Mouse (Mus musculus): ENCODE data around the gene Rer1. TPM values are rescaled to one million over a fixed set of nuclear protein-coding genes. Genes with fewer than 3 reads are reported as not detected.
A peak's percentile ranks its signal among the peaks of the same experiment; 100 is the strongest.

The Rer1 gene
- polyA plus RNA-seq, 1 experiment from 2014 or later: 166 TPM

DNA sequence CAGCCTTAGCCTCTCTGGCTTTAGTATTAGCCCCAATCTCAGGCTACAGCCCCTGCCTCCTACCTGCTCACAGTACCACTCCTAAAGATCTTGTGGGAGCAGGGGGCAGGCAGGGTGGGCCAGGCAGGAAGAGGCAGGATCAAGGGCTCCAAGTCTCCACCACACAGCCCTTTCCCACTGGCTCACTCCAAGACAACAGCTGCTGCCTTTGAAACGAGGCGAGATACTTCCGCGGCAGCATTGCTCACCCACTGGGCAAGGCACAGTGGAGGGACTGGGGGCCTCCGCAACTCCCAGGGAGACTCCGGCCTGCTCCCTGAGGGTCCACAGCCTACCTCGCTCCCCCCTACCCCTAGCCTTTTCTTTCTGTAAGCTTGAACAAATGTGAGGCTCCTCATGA lies 52.0 kb downstream of the Rer1 start:
- no peaks in the 10 kb centered on the region for H3K9me3 ChIP-seq (ENCODE audit: control insufficient read depth, low read length)
- H3K36me3 ChIP-seq (ENCODE audit: control insufficient read depth, insufficient read depth, low read length): no peaks in the 10 kb centered on the region
- H3K9ac ChIP-seq (ENCODE audit: low read depth, low read length): no peak overlapping the region
- no peak overlapping the region for H3K4me3 ChIP-seq (ENCODE audit: low read depth, low read length)
- WGBS: 23% methylated on average over 7 of the region's 7 CpGs
- no peak for DNase-seq (ENCODE audit: low spot score)
- H3K27ac ChIP-seq (ENCODE audit: low read depth, low read length): no peak overlapping the region
- H3K4me1 ChIP-seq (replicated peaks; ENCODE audit: control insufficient read depth, insufficient read depth, low read length): peaks cover 17% of the 10 kb centered on the region
- H3K4me2 ChIP-seq (replicated peaks; ENCODE audit: low read depth, low read length): no peak overlapping the region
- no peak for ATAC-seq (ENCODE audit: low FRiP score)
- 0 out of 2 replicates have a peak, but pooled peaks cover 2% of the 10 kb centered on the region for H3K27me3 ChIP-seq (ENCODE audit: control insufficient read depth, insufficient read depth, low read length)

DNA sequence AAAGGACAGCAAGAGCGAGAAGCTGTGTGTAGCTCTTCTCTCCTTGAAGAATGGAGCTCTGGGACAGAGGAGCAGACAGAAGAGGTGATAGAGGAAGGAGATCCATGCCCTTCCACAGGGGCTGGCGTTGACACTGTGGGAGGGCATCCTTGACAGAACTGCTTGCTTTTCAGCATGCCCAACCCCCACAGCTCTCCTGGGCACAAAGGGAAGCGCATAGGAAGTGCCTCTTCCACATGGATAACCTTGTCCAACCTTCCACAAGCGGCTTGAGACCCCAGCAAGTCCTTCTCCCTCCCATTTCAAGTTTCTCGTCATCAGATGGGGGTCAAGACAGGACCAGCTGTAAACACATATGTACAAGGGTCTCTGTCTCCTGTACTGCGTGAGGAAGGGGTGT lies 53.1 kb downstream of the Rer1 start:
- Histone ChIP-seq H3K27ac (ENCODE audit: low read depth, low read length) (no peak overlapping the region), H3K4me2 (replicated peaks; ENCODE audit: low read depth, low read length) (no peak overlapping the region), H3K4me1 (replicated peaks; ENCODE audit: control insufficient read depth, insufficient read depth, low read length) (peaks cover 17% of the 10 kb centered on the region), H3K27me3 (ENCODE audit: control insufficient read depth, insufficient read depth, low read length) (0 out of 2 replicates have a peak, but pooled peaks cover 2% of the 10 kb centered on the region), H3K9ac (ENCODE audit: low read depth, low read length) (no peak overlapping the region), H3K4me3 (ENCODE audit: low read depth, low read length) (no peak overlapping the region), H3K9me3 (ENCODE audit: control insufficient read depth, low read length) (no peaks in the 10 kb centered on the region), H3K36me3 (ENCODE audit: control insufficient read depth, insufficient read depth, low read length) (no peaks in the 10 kb centered on the region)
- DNase-seq (ENCODE audit: low spot score) (no peak), ATAC-seq (ENCODE audit: low FRiP score) (no peak)
- 23% methylated on average over 6 of the region's 6 CpGs for WGBS

DNA sequence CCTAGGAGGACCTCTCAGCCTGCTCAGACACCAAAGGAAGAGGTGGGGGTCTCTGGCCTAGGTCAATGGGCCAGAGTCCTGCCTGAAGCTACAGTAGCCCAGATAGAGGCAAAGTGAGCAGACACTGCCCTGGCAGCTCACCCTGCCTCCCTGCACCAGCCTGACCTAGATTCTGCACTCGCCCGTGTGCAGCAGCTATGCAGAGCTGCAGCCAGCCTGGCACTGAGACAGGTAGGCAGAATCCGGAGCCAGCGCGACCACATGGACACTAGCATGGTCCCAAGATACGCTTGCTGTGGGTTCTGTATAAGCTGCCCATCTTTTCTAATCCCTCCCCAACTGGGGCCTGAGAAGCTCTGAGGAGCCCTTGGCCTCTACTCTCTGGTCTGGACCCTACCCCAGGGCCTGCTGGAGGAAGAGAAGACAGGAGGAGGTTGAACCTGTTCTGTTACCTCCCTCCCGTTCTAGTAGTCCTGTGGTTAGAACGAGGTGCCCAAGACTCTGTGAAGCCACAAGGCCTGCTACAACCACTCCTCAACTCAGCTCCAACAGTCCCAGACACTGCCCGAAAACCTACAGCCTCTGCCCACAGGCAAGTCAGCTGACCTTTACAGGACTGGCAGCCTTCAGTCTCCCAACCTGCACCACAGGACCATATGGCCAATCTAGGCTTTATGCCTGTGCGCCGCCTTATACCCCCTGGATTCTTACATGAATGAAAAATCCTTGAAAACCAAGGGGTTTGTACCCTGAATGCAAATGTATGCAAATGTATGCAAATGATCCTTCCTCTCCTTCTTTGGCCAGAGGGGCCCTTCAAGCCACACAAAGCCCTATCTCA lies 61.8 kb downstream of the Rer1 start:
- H3K9me3 ChIP-seq (ENCODE audit: control insufficient read depth, low read length): no peaks in the 10 kb centered on the region
- no peak overlapping the region for H3K4me2 ChIP-seq (replicated peaks; ENCODE audit: low read depth, low read length)
- no peak overlapping the region for H3K9ac ChIP-seq (ENCODE audit: low read depth, low read length)
- H3K27ac ChIP-seq (ENCODE audit: low read depth, low read length): no peak overlapping the region
- no peaks in the 10 kb centered on the region for H3K36me3 ChIP-seq (ENCODE audit: control insufficient read depth, insufficient read depth, low read length)
- peaks cover 5% of the 10 kb centered on the region for H3K4me1 ChIP-seq (replicated peaks; ENCODE audit: control insufficient read depth, insufficient read depth, low read length)
- no peak overlapping the region for H3K4me3 ChIP-seq (ENCODE audit: low read depth, low read length)
- ATAC-seq (ENCODE audit: low FRiP score) (peak; percentile 30; the same call in 1 of the 2 replicates), DNase-seq (ENCODE audit: low spot score) (no peak)
- no peaks in the 10 kb centered on the region for H3K27me3 ChIP-seq (ENCODE audit: control insufficient read depth, insufficient read depth, low read length)
- 85% methylated on average over 11 of the region's 11 CpGs for WGBS

Other genes starting within 250 kb of the Rer1 start
- gene Ttc34, start 248.9 kb downstream of the Rer1 start, polyA plus RNA-seq (2014; fragmentation: Nextera tagmentation; extraction: Ambion mirVana): 0.09 and 0.32 TPM in 2 replicates
- gene Mmel1, start 216.8 kb downstream of the Rer1 start, polyA plus RNA-seq (2014; fragmentation: Nextera tagmentation; extraction: Ambion mirVana): 0.48 and 0.56 TPM in 2 replicates
- gene Fam213b, start 187.2 kb downstream of the Rer1 start, polyA plus RNA-seq (2014; fragmentation: Nextera tagmentation; extraction: Ambion mirVana): 39.8 and 41.4 TPM in 2 replicates
- 1.0 and 1.1 TPM in 2 replicates for gene Tnfrsf14, start 157.8 kb downstream of the Rer1 start, polyA plus RNA-seq (2014; fragmentation: Nextera tagmentation; extraction: Ambion mirVana)
- gene Hes5, start 125.5 kb downstream of the Rer1 start, polyA plus RNA-seq (2014; fragmentation: Nextera tagmentation; extraction: Ambion mirVana): 159 and 269 TPM in 2 replicates
- 31.5 and 37.4 TPM in 2 replicates for gene Pank4, start 122.3 kb downstream of the Rer1 start, polyA plus RNA-seq (2014; fragmentation: Nextera tagmentation; extraction: Ambion mirVana)
- gene Plch2, start 29.6 kb downstream of the Rer1 start, polyA plus RNA-seq (2014; fragmentation: Nextera tagmentation; extraction: Ambion mirVana): 1.5 and 2.1 TPM in 2 replicates
- gene Pex10, start 19.4 kb downstream of the Rer1 start, polyA plus RNA-seq (2014; fragmentation: Nextera tagmentation; extraction: Ambion mirVana): 5.6 and 7.8 TPM in 2 replicates
- 3.3 and 4.2 TPM in 2 replicates for gene Morn1, start 195 bp upstream of the Rer1 start, polyA plus RNA-seq (2014; fragmentation: Nextera tagmentation; extraction: Ambion mirVana)
- gene Ski, start 136.2 kb upstream of the Rer1 start, polyA plus RNA-seq (2014; fragmentation: Nextera tagmentation; extraction: Ambion mirVana): 13.4 and 21.0 TPM in 2 replicates
- 99.0 and 99.3 TPM in 2 replicates for gene Faap20, start 163.4 kb upstream of the Rer1 start, polyA plus RNA-seq (2014; fragmentation: Nextera tagmentation; extraction: Ambion mirVana)